Mouse (Mus musculus): Measurements from ENCODE around the gene Slc38a2. TPM values are rescaled to one million over a fixed set of nuclear protein-coding genes. Genes with fewer than 3 reads are reported as not detected.

The Slc38a2 gene
- total RNA-seq, 2 experiments from 2014 or later = 60.6 to 69.2 TPM

DNA sequence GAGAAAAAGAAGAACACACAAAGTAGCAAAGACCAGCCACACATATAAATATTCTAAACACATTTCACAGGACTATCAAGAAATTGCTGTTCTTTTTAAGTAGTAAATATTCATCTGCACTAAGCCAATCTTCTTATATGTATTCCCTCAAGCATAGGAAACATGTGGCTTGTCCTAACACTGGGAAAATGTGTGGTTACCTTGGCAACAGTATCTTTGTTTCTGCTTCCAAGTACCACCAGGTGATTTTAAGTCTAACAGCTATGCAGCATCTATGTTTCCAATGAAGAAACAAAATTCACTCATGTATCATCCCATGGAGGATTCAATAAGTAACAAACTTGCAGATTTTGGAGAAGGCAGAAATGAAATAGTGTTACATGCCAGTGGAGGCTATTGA lies 25.0 kb upstream of the Slc38a2 start:
- no peak for DNase-seq (ENCODE audit: low spot score in 2 of 2)
- intact Hi-C loops (cut with DNase I) = no loop called here

- intact Hi-C loops (cut with DNase I) = no loop called here
- DNase-seq (ENCODE audit: low spot score in 2 of 2) = no peak
These were observed 22.7 kb upstream of the Slc38a2 start for GRCm38 (mm10) chr15:96722228-96722627.

DNA sequence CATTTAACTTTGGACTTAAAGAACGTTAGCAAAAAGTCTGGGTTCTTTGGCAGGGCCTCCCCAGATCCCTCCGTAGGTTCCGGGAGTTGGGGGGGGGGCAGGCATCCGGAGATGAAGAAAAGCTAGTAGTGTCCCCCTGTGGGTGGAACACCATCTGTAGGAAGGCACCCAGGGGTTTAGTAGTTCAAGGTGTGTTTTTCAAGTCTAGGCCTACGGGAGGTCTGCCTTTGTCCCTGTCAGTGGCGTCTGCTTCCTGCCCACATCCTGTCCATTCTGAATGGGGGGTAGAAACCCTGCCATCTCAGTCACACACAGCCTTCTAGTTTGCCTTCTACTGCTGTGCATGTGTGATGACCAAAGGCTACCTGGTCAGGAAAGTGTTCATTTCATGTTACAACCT lies 20.6 kb upstream of the Slc38a2 start:
- intact Hi-C loops (cut with DNase I) = no loop called here
- no peak for DNase-seq (ENCODE audit: low spot score in 2 of 2)

- DNase-seq (ENCODE audit: low spot score in 2 of 2) = no peak
- intact Hi-C loops (cut with DNase I) = no loop called here
These were observed 18.9 kb upstream of the Slc38a2 start for GRCm38 (mm10) chr15:96718466-96718865.

GRCm38 (mm10) chr15:96717181-96717580 lies 17.7 kb upstream of the Slc38a2 start:
- intact Hi-C loops (cut with DNase I) = no loop called here
- DNase-seq (ENCODE audit: low spot score in 2 of 2) = no peak

DNA sequence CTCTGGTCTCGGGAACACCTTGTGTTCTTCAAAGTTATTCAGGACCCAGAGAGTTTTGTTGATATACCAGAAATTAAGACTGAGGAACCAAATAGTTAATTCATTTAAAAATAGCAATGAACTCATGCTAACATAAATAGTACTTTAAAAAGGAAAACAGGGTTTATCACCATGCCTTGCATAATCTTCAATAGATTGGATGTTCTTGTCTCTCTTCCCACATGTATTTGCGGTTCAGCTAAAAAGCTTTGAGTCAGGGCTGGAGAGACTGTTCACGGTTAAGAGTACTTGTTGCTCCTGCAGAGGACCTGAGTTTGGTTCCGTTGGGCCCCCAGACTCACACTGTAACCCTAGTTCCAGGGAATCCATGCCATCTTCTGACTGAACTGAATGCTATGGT lies 16.8 kb upstream of the Slc38a2 start:
- intact Hi-C loops (cut with DNase I) = no loop called here
- DNase-seq (ENCODE audit: low spot score in 2 of 2) = no peak

- intact Hi-C loops (cut with DNase I) = no loop called here
- no peak for DNase-seq (ENCODE audit: low spot score in 2 of 2)
These were observed 16.2 kb upstream of the Slc38a2 start for GRCm38 (mm10) chr15:96715692-96716080.

GRCm38 (mm10) chr15:96715079-96715691 lies 15.7 kb upstream of the Slc38a2 start:
- no peak for DNase-seq (ENCODE audit: low spot score in 2 of 2)
- intact Hi-C loops (cut with DNase I) = no loop called here

DNA sequence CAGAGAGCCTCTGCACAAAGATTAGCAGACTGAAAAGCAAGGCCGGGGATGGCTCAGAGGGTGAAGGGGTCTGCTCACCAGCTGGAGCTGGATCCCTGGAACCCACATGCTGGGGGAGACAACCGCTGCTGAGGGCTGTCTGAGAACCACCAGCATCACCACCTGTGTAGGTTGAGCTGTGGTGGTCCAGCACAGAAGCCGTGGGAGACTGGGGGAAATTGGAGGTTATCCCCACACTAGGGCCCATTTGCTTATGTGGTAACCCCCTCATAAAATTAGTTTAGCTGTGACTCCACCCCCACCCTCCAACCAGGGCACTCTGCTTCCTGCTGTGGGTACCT lies 15.1 kb upstream of the Slc38a2 start:
- intact Hi-C loops (cut with DNase I) = no loop called here
- no peak for DNase-seq (ENCODE audit: low spot score in 2 of 2)

DNA sequence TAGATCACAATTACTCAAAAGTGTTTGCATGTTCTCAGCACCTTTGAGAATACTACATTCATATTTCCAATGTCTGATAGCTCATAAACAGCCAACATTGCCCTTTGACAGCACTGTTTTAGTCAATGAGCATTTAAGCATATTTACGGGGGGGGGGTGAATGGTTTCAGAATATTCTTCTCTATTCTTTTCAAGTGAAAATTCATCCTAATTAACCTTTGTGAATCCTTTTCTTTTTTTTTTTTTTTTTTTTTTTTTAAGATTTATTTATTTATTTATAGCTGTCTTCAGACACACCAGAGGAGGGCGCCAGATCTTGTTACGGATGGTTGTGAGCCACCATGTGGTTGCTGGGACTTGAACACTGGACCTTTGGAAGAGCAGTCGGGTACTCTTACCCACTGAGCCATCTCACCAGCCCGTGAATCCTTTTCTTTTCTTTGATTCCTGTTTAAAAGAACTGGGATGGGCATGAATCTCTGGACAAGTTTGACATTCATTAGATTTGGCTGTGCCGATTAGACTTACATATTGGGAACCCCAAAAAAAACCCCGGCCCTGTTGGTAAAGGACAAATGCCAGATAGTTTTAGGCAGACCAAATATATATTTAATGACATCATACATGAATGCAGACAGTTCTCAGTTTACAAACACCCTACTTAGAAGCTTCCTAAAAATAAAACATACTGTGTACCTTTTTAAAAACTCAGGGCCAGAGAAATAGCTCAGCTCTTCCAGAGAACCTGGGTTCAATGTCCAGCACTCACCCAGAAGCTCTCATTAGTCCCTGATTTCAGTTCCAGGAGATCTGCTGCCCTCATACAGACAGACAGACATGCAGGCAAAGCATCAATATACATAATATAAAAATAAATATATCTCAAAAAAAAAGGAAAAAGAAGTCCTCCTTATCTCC lies 14.5 kb upstream of the Slc38a2 start:
- no peak for DNase-seq (ENCODE audit: low spot score in 2 of 2)
- intact Hi-C loops (cut with DNase I) = no loop called here

DNA sequence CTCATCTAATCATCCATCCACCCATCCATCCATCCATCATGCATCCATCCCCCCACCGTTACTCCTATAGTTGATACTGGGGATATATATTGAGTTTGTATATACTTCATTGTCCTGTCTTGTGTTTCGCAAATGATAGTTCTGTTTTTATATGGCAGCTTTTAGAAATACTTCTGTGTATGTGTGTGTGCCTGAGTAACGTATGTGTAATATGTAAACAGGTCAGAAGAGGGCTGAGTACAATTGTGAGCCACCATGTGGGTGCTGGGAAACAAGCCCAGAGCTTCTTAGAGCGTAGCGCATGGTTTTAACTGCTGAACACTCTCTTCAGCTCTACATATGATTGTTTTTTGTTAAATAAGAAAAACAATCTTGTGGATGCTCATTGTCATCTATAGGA lies 12.8 kb upstream of the Slc38a2 start:
- no peak for DNase-seq (ENCODE audit: low spot score in 2 of 2)
- intact Hi-C loops (cut with DNase I) = no loop called here

GRCm38 (mm10) chr15:96711664-96712063 lies 12.1 kb upstream of the Slc38a2 start:
- intact Hi-C loops (cut with DNase I) = no loop called here
- no peak for DNase-seq (ENCODE audit: low spot score in 2 of 2)

DNA sequence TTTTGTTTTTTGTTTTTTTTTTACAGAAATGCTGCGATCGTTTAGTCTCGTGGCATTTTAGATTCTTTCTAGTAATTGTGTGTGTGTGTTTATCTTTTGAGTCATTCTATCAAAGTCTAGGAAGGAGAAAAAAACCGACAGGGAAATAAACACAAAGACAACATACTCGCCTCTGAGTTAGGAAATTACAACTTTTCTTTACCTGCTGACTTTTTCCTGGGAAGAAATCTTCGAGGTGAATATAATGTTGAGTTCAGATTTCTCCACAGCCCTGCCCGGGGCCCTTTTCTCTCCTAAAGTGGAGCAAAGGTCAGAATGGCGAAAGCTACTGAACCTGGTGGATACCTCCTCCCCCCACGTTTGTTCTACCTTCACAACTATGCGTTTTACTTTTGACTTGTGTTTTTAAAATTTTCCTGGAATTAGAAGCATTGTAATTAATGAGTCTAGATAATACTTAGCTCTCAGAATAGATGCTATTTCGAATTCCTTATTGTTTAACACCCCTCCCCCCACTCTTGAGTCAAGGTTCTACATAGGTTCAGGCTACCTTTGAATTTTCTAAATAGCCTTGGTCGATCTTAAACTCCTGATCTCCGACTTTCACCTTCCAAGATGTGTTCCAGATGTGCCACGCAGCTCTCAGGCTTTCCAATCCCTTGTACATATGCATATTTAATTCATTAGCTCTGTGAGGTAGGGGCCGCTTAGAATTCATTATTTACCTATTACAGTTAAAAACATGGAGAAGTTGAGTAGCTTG lies 11.0 kb upstream of the Slc38a2 start:
- intact Hi-C loops (cut with DNase I) = no loop called here
- DNase-seq (ENCODE audit: low spot score in 2 of 2) = no peak

DNA sequence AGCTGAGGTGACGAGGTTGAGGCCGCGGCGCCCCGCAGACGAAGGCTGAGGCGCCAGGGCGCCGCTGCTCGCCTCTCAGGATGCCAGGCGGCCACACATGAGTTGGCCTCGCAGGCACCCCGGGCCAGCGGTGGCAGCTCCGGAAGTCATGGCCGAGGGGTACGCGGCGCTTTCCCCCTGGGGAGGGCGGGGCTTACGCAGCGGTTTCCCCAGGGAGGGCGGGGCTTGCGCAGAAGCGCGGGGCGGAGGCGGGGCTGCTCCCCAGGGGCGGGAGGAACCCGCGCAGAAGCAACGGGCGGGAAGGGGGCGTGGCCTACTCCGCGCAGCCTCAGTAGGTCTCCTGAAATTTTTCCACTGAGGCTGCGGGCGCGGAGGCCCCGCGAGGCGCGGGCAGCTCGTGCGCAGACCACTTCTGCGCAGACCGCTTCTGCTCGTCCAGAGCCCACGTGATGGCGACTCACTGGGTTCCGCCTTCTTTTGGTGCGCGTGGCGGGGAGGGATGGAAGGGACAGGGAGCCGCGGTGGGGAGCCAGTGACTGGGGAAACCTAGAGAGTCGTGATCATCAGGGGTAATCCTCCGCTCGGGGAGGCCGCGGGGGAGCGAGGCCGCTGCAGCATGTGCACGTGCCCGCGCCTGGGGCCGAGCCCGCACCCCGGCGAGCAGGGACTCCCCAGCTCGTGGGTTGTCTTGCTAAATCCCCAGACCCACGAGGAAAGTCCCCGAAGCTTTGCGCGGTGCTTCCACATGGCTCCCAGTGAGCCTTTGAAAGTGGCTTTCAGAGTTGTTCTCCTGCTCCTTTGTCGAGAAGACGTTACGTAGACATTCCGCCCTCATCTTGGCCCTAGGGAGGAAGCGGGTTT lies 10.2 kb upstream of the Slc38a2 start:
- intact Hi-C loops (cut with DNase I) = no loop called here
- peak; percentile 97 to 99 for DNase-seq (ENCODE audit: low spot score in 2 of 2)

DNA sequence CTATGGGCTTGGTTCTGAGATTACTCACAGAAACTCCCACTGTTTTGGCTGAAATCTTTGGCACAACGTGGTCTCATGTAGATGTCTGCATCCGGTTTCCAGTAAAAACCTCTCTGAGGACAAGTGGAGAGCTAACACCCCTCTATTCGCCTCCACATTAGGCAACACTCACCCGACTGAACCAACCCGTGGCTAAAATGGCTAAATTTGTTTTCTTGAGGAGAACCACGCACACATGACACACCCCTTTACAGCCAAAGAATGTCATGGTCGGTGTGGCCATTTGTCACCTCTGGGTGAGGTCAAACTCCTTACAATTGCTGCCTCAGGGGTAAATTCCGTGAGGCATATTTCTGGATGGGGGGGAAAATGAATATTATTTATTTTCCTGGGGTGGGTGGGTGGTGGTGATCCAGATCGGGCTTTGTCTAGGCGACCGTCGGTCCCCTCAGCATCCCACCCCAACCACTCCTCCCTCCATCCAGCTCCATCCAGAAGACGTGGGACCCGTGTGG lies 9.5 kb upstream of the Slc38a2 start:
- intact Hi-C loops (cut with DNase I) = no loop called here
- no peak for DNase-seq (ENCODE audit: low spot score in 2 of 2)

- DNase-seq (ENCODE audit: low spot score in 2 of 2) = no peak
- intact Hi-C loops (cut with DNase I) = no loop called here
These were observed 8.9 kb upstream of the Slc38a2 start for GRCm38 (mm10) chr15:96708428-96708827.

DNA sequence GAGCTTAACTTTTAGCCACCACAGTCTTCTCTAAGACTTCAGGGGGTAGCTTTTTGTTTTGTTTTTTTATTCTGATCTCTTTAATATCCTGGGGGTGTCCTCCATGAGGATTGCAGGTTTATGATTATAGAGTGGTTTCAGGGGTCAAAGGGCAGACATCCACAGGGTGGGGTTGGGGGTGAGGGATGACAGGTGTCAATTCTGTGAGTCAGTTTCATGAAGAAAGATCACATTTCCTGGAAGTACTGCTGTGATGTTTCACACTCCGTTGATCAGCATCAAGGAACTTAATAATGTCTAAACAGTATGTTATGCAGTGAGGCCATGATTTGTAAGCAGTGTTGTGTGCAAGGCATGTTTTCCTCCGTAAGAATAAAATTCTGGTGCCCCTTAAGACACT lies 8.4 kb upstream of the Slc38a2 start:
- intact Hi-C loops (cut with DNase I) = no loop called here
- no peak for DNase-seq (ENCODE audit: low spot score in 2 of 2)

DNA sequence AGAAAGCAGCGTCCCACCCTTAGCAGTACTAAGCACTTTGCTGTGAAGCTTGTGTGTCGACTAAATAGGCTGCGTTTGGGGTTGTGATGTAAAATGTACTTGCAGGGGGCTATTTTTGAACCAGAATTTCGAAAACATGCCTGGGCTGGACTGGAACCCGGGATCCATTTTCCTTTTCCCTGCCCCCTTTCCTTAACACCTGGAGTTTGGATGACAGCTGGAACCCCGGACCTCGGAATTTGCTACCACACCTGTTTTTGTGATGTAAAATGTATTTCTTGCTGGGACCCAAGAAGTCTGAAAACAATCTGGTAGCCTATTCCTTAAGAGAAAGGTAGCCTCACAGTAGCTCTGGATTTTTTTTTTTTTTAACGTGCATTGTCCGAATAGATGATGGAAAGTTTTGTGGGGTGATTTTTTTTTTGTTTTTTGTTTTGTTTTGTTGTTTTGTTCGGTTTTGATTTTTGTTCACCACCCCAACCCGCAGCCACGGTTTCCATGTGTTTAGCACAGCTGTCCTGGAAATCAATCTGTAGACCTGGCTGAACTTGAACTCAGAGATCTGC lies 3.0 kb upstream of the Slc38a2 start:
- intact Hi-C loops (cut with DNase I) = no loop called here

DNA sequence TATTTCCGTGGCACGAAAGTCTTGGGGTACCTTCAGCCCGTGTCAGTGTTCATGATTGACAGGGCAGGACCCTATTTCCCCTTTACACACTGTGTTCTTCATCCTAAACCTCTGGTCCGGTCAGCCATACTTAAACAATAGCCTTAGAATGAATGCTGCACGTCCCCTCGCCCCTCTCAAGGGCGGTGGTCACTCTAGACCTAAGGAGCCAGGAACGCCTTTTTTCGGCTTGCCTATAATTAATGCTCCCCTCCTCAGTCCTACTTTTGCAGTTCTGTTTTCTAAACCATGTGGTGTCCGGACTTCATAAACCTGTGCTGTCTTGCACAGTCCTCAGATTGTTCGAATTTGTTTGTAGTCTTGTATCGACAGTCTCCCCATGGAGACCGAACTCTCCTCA lies 1.2 kb upstream of the Slc38a2 start:
- intact Hi-C loops (cut with DNase I) = no loop called here
- no peak for DNase-seq (ENCODE audit: low spot score in 2 of 2)

More for the DNA sequence above, 3.0 kb upstream of the Slc38a2 start:
- no peak for DNase-seq (ENCODE audit: low spot score in 2 of 2)

Measured in left cerebral cortex, postnatal 14 days (tissue).